Comparison of ENCODE assay signal across 8 mouse cellular contexts in genomic region chr13:67728106-67728505, GRCm38 (mm10). TPM values are rescaled to one million over a fixed set of nuclear protein-coding genes. Genes with fewer than 3 reads are reported as not detected.
A peak's percentile ranks its signal among the peaks of the same experiment; 100 is the strongest.
DNase-seq lines count a peak whose midpoint lies in the region; ATAC-seq and TF ChIP-seq lines count a peak whose summit lies in the region.

No protein-coding gene starts in this region.

- DNase-seq in kidney, adult 9 months, result no peak
- DNase-seq in embryonic facial prominence, embryonic 10.5 days (ENCODE audit: low spot score), result no peak
- DNase-seq in hindbrain, postnatal 0 days (ENCODE audit: low spot score), result no peak
- DNase-seq in urinary bladder, postnatal 4 days (ENCODE audit: low spot score in 2 of 2), result no peak
- no peak for DNase-seq in thymus, postnatal 25 days
- DNase-seq in left cerebral cortex, adult 8-10 months (ENCODE audit: low spot score in 2 of 2), result no peak

- no peak for ATAC-seq in kidney, embryonic 15.5 days (replicated peaks; ENCODE audit: low FRiP score)
- ATAC-seq in hindbrain, postnatal 0 days, result no peak
- no peak for ATAC-seq in midbrain, embryonic 16.5 days

- H3K4me1 ChIP-seq in kidney, embryonic 15.5 days, result peaks cover 4% of the 10 kb centered on the region
- H3K4me1 ChIP-seq in embryonic facial prominence, embryonic 10.5 days, result peaks cover 12% of the 10 kb centered on the region
- H3K4me1 ChIP-seq in hindbrain, postnatal 0 days (ENCODE audit: insufficient read depth, low read length), result no peaks in the 10 kb centered on the region; the same call in 1 of the 2 replicates
- peaks cover 21% of the 10 kb centered on the region for H3K4me1 ChIP-seq in midbrain, embryonic 16.5 days (ENCODE audit: control insufficient read depth, insufficient read depth, low read length)

- no peak for TF ChIP-seq CTCF in hindbrain, postnatal 0 days (IDR thresholded peaks at IDR 0.05; ENCODE audit: low read depth)

- H3K9me3 ChIP-seq in kidney, embryonic 15.5 days (replicated peaks), result 0 out of 2 replicates have a peak, but pooled peaks cover under 1% of the 10 kb centered on the region
- H3K9me3 ChIP-seq in embryonic facial prominence, embryonic 10.5 days, result peaks cover 3% of the 10 kb centered on the region; the same call in 1 of the 2 replicates
- H3K9me3 ChIP-seq in hindbrain, postnatal 0 days (ENCODE audit: low read length), result no peaks in the 10 kb centered on the region
- H3K9me3 ChIP-seq in midbrain, embryonic 16.5 days (replicated peaks; ENCODE audit: control insufficient read depth, low read length, poor library complexity, severe bottlenecking), result no peaks in the 10 kb centered on the region

- H3K27me3 ChIP-seq in kidney, embryonic 15.5 days, result no peaks in the 10 kb centered on the region
- H3K27me3 ChIP-seq in embryonic facial prominence, embryonic 10.5 days (replicated peaks; ENCODE audit: low read depth, poor library complexity, severe bottlenecking), result no peaks in the 10 kb centered on the region
- H3K27me3 ChIP-seq in hindbrain, postnatal 0 days (ENCODE audit: insufficient read depth, low read length), result no peaks in the 10 kb centered on the region
- no peaks in the 10 kb centered on the region for H3K27me3 ChIP-seq in midbrain, embryonic 16.5 days (ENCODE audit: control insufficient read depth, insufficient read depth, low read depth, low read length)

- WGBS in kidney, embryonic 15.5 days, result 79% methylated on average over 1 of the region's 1 CpGs
- 85% methylated on average over 1 of the region's 1 CpGs for WGBS in embryonic facial prominence, embryonic 10.5 days
- WGBS in hindbrain, postnatal 0 days, result 81% methylated on average over 1 of the region's 1 CpGs
- WGBS in midbrain, embryonic 16.5 days, result 90% methylated on average over 1 of the region's 1 CpGs

- peak overlapping the region; percentile 75 for H3K4me2 ChIP-seq in kidney, embryonic 15.5 days
- H3K4me2 ChIP-seq in hindbrain, postnatal 0 days (ENCODE audit: low read depth, low read length), result peak overlapping the region; percentile 68
- peak overlapping the region; percentile 78 for H3K4me2 ChIP-seq in midbrain, embryonic 16.5 days (ENCODE audit: low read length)

- peak overlapping the region; percentile 62 for H3K4me3 ChIP-seq in kidney, embryonic 15.5 days (replicated peaks)
- H3K4me3 ChIP-seq in embryonic facial prominence, embryonic 10.5 days, result peak overlapping the region; percentile 67
- peak overlapping the region; percentile 61 for H3K4me3 ChIP-seq in hindbrain, postnatal 0 days (ENCODE audit: low read length)
- peak overlapping the region; percentile 61 for H3K4me3 ChIP-seq in midbrain, embryonic 16.5 days (ENCODE audit: low read depth, low read length)

- no peaks in the 10 kb centered on the region for H3K36me3 ChIP-seq in kidney, embryonic 15.5 days
- no peaks in the 10 kb centered on the region for H3K36me3 ChIP-seq in embryonic facial prominence, embryonic 10.5 days (replicated peaks)
- no peaks in the 10 kb centered on the region for H3K36me3 ChIP-seq in hindbrain, postnatal 0 days (ENCODE audit: insufficient read depth, low read length)
- no peaks in the 10 kb centered on the region for H3K36me3 ChIP-seq in midbrain, embryonic 16.5 days (ENCODE audit: control insufficient read depth, insufficient read depth, low read length)

- H3K9ac ChIP-seq in kidney, embryonic 15.5 days, result no peak overlapping the region
- peak overlapping the region; percentile 61; the same call in 1 of the 2 replicates for H3K9ac ChIP-seq in hindbrain, postnatal 0 days (replicated peaks; ENCODE audit: low read length)
- peak overlapping the region; percentile 25; the same call in 1 of the 2 replicates for H3K9ac ChIP-seq in midbrain, embryonic 16.5 days (ENCODE audit: low read depth, low read length)

- H3K27ac ChIP-seq in kidney, embryonic 15.5 days, result no peak overlapping the region
- H3K27ac ChIP-seq in embryonic facial prominence, embryonic 10.5 days (replicated peaks), result no peak overlapping the region; the same call in 1 of the 2 replicates
- H3K27ac ChIP-seq in hindbrain, postnatal 0 days, result no peak overlapping the region
- H3K27ac ChIP-seq in midbrain, embryonic 16.5 days (ENCODE audit: low read length), result no peak overlapping the region

RNA-seq across cellular contexts. Expression of gene Zfp65, which starts 0.9 kb away (rescaled TPM):
- polyA plus RNA-seq in kidney, embryonic 15.5 days (2015; fragmentation: Nextera tagmentation; extraction: Ambion mirVana), result 7.2 and 8.2 TPM in 2 replicates
- polyA plus RNA-seq in embryonic facial prominence, embryonic 10.5 days (2016; fragmentation: Nextera tagmentation; extraction: Ambion mirVana), result 6.4 and 7.8 TPM in 2 replicates
- total RNA-seq in hindbrain, postnatal 0 days (2014; rRNA removed), result 8.5 and 10.0 TPM in 2 replicates
- polyA plus RNA-seq in hindbrain, postnatal 0 days (2015; fragmentation: Nextera tagmentation; extraction: Ambion mirVana), result 4.2 and 5.1 TPM in 2 replicates
- polyA plus RNA-seq in midbrain, embryonic 16.5 days (2015; fragmentation: Nextera tagmentation; extraction: Ambion mirVana), result 9.2 and 9.3 TPM in 2 replicates
- 10 to 100 TPM; 13.1 to 14.0 (median 13.6) TPM for total RNA-seq in left cerebral cortex, adult 8-10 months (2022)

RNA-seq across cellular contexts. Expression of gene Zfp85, which starts 26.9 kb away (rescaled TPM):
- 4.8 and 6.4 TPM in 2 replicates for polyA plus RNA-seq in kidney, embryonic 15.5 days (2015; fragmentation: Nextera tagmentation; extraction: Ambion mirVana)
- 4.2 and 4.9 TPM in 2 replicates for polyA plus RNA-seq in embryonic facial prominence, embryonic 10.5 days (2016; fragmentation: Nextera tagmentation; extraction: Ambion mirVana)
- total RNA-seq in hindbrain, postnatal 0 days (2014; rRNA removed), result 4.4 and 8.9 TPM in 2 replicates
- 2.9 and 4.6 TPM in 2 replicates for polyA plus RNA-seq in hindbrain, postnatal 0 days (2015; fragmentation: Nextera tagmentation; extraction: Ambion mirVana)
- polyA plus RNA-seq in midbrain, embryonic 16.5 days (2015; fragmentation: Nextera tagmentation; extraction: Ambion mirVana), result 8.5 and 8.9 TPM in 2 replicates
- total RNA-seq in left cerebral cortex, adult 8-10 months (2022), result 10 to 100 TPM in 1 of 4 experiments, 1 to 10 TPM in 3; 6.6 to 10.2 (median 6.6) TPM

RNA-seq across cellular contexts. Expression of gene Zfp738, which starts 41.2 kb away (rescaled TPM):
- polyA plus RNA-seq in kidney, embryonic 15.5 days (2015; fragmentation: Nextera tagmentation; extraction: Ambion mirVana), result 11.5 and 12.8 TPM in 2 replicates
- polyA plus RNA-seq in embryonic facial prominence, embryonic 10.5 days (2016; fragmentation: Nextera tagmentation; extraction: Ambion mirVana), result 11.2 and 11.3 TPM in 2 replicates
- 8.2 and 18.6 TPM in 2 replicates for total RNA-seq in hindbrain, postnatal 0 days (2014; rRNA removed)
- 9.7 and 10.3 TPM in 2 replicates for polyA plus RNA-seq in hindbrain, postnatal 0 days (2015; fragmentation: Nextera tagmentation; extraction: Ambion mirVana)
- polyA plus RNA-seq in midbrain, embryonic 16.5 days (2015; fragmentation: Nextera tagmentation; extraction: Ambion mirVana), result 14.1 and 16.8 TPM in 2 replicates
- 10 to 100 TPM; 21.5 to 29.8 (median 22.6) TPM for total RNA-seq in left cerebral cortex, adult 8-10 months (2022)

RNA-seq across cellular contexts. Expression of gene Zfp493, which starts 51.4 kb away (rescaled TPM):
- 2.5 and 2.6 TPM in 2 replicates for polyA plus RNA-seq in kidney, embryonic 15.5 days (2015; fragmentation: Nextera tagmentation; extraction: Ambion mirVana)
- polyA plus RNA-seq in embryonic facial prominence, embryonic 10.5 days (2016; fragmentation: Nextera tagmentation; extraction: Ambion mirVana), result 3.2 and 3.3 TPM in 2 replicates
- total RNA-seq in hindbrain, postnatal 0 days (2014; rRNA removed), result 1.1 and 2.6 TPM in 2 replicates
- polyA plus RNA-seq in hindbrain, postnatal 0 days (2015; fragmentation: Nextera tagmentation; extraction: Ambion mirVana), result 1.1 and 1.9 TPM in 2 replicates
- 3.4 and 4.2 TPM in 2 replicates for polyA plus RNA-seq in midbrain, embryonic 16.5 days (2015; fragmentation: Nextera tagmentation; extraction: Ambion mirVana)
- total RNA-seq in left cerebral cortex, adult 8-10 months (2022), result 1 to 10 TPM; 3.4 to 6.4 (median 5.6) TPM
